Mouse (Mus musculus): ENCODE measurements around the gene Shisa4.

Shisa4 gene

DNA sequence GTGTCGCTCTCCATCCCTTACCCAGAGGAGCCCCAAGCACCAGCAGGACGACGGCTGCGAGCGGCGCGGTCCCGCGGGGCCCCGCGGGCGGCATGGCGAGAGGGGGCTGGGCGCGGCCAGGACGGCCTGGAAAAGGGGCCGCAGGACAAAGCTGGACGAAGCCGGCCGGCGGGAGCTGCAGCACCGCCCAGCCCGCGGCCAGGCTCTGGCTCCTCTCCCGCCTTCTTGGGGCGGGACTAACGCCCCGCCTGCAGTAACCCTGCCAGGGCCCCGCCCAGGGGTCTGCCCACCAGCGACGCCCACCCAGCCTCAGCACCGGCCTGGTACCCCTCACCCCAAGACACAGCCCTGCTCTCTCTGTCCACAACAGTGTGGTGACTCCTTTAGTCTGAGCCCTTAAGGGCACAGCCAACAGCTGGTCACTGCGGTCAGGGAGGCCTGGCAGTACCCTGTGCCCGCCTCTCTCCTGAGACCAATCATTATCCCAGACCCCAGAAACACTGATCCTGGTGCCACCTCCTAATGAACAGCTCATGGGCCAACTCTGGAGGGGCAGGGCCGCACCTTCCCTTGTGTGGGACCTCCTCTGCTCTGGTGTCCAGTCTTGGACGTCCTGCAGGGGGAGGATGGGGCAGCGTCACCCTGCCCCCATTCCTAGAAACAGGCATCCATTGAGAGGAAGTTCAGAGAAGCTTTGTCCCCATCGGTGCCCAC is at the start of gene Shisa4:
Gene Shisa4 (minus strand): TSS at position 370 of the 714 bp plus-strand sequence.
- POLR2A ChIA-PET, result interaction anchor here (0.6 to 2.6 kb wide), 11 partner anchors 9 to 597 kb away, joined by 3 to 9 read pairs (median 4); partner anchors contain the start of gene Timm17a (in 1 of the 4)
- CTCF ChIA-PET, result interaction anchor here in 2 of 4 experiments (0.6 to 1.3 kb wide), 5 partner anchors 20 to 306 kb away, joined by 3 read pairs; partner anchors contain the start of gene Ptpn7 (in 1 of the 2)

DNA sequence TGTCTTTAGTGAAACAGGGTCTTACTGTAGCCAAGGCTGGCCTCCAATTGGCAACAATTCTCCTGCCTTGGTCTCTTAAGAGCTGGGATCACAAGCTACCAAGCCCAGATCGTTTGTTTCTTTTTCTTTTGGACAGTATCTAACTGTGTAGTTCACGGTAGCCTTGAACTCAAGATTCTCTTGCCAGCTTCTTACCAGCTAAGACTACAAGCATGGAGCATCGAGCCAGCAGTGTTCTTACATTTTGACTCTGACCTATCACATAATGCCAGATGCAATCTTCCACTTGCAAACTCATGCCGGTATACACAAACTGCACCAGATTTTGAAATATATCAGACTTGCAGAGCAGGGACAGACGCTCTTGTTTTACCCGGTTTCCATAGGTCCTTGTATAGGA is 47.7 kb upstream of the Shisa4 start:
- CTCF ChIA-PET, result interaction anchor here in 1 of 4 experiments (0.6 kb wide), 1 partner anchor 293 kb away, joined by 5 read pairs; no protein-coding TSS in a partner anchor

DNA sequence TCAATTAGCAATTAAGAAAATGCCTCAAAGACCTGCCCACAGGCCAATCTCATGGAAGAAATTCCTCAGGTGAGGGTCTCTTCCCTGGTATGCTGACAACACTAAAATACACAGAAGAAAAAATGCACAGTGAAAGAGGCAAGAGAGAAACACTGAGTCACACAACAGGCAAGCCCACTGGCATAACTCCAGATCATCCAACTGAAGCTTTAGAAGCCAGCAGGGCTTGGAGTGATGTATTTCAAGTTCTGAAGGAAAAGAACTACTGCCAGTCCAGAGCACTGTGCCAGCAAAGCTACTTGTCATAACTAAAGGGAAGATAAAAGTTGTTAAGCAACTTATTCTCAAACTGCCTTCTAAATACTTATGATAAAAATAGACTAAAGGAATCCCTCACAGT is 39.0 kb upstream of the Shisa4 start:
- CTCF ChIA-PET, result no interaction called here
- POLR2A ChIA-PET, result interaction anchor here in 1 of 4 experiments (0.7 kb wide), 1 partner anchor 15 kb away, joined by 3 read pairs; no protein-coding TSS in a partner anchor

More for the DNA sequence above, 47.7 kb upstream of the Shisa4 start:
- POLR2A ChIA-PET, result interaction anchor here in 2 of 4 experiments (0.7 to 1.0 kb wide), 3 partner anchors 9 to 45 kb away, joined by 3 read pairs; no protein-coding TSS in a partner anchor

- CTCF ChIA-PET, result no interaction called here
- POLR2A ChIA-PET, result interaction anchor here in 1 of 4 experiments (1.6 kb wide), 1 partner anchor 19 kb away, joined by 4 read pairs; no protein-coding TSS in a partner anchor
These were observed 37.1 kb upstream of the Shisa4 start for GRCm38 (mm10) chr1:135412130-135412529.

DNA sequence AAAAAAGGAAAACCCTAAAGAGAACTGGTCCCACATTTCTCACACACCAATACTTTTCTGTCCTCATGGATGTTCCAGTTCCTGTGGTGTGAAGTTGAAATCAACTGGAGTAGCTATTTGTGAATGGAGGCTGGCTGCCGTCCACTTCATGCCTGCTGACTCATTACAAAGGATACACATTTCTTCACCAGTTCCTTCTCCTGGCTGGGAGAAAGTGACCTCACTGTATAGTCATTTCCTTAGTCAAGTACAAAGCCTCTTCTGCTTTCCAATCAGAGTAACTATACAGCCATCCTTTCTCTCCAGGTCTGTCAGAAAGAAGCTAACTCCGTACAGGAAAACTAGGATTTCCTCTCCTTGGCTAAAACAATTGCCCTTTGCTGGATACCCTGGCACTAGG is 35.9 kb upstream of the Shisa4 start:
- CTCF ChIA-PET, result interaction anchor here in 1 of 4 experiments (0.6 to 1.4 kb wide), 2 partner anchors 259 to 423 kb away, joined by 3 to 6 read pairs; no protein-coding TSS in a partner anchor
- POLR2A ChIA-PET, result interaction anchor here in 1 of 4 experiments (0.5 to 1.6 kb wide), 5 partner anchors 12 to 710 kb away, joined by 3 to 4 read pairs (median 3); no protein-coding TSS in a partner anchor

- ChIA-PET POLR2A (interaction anchor here in 3 of 4 experiments (0.8 to 1.0 kb wide), 5 partner anchors 9 to 335 kb away, joined by 3 to 6 read pairs (median 3); no protein-coding TSS in a partner anchor), CTCF (interaction anchor here in 3 of 4 experiments (0.6 to 1.4 kb wide), 6 partner anchors 8 to 296 kb away, joined by 3 read pairs; no protein-coding TSS in a partner anchor)
These were observed 33.9 kb upstream of the Shisa4 start for GRCm38 (mm10) chr1:135408973-135409372.

- ChIA-PET CTCF (interaction anchor here in 1 of 4 experiments (1.4 kb wide), 1 partner anchor 265 kb away, joined by 3 read pairs; no protein-coding TSS in a partner anchor), POLR2A (interaction anchor here in 3 of 4 experiments (0.5 to 3.3 kb wide), 9 partner anchors 10 to 247 kb away, joined by 3 to 13 read pairs (median 4); partner anchors contain the start of gene Elf3 (in 1 of the 3))
These were observed 30.3 kb upstream of the Shisa4 start for GRCm38 (mm10) chr1:135405356-135405755.

DNA sequence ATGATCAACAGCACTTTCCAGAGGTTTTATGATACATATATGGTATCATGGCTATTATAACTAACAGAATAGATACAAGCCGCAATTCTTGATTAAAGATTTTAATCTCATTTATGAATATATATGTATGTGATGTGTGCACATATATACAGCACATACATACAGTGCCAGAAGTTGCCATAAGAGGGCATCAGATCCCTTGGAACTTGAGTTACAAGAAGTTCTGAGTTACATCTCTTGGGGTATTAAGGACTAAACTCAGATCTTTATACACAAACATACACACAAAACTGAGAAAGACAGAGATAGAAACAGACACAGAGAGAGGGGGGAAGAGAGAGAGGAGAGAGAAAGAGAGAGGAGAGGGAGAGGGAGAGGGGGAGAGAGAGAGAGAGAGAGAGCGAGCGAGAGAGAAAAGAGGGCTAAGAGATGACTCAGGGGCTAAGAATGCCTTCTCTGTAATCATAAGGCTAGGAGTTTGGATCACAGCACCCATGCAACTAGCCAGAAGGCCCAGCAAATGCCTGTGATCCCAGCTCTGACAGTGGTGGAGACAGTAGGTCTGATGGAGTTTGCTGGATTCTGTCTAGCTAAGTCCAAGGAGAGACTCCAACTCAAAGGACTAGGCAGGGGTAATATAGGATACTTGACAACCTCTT is 26.5 kb upstream of the Shisa4 start:
- CTCF ChIA-PET, result interaction anchor here in 1 of 4 experiments (0.7 kb wide), 1 partner anchor 139 kb away, joined by 3 read pairs; no protein-coding TSS in a partner anchor
- POLR2A ChIA-PET, result interaction anchor here in 1 of 4 experiments (1.3 to 2.5 kb wide), 2 partner anchors 13 to 143 kb away, joined by 3 to 8 read pairs; partner anchors contain the start of gene Elf3

GRCm38 (mm10) chr1:135399466-135399865 is 24.4 kb upstream of the Shisa4 start:
- ChIA-PET POLR2A (interaction anchor here in 1 of 4 experiments (1.7 kb wide), 1 partner anchor 8 kb away, joined by 3 read pairs; no protein-coding TSS in a partner anchor), CTCF (interaction anchor here in 1 of 4 experiments (0.5 to 0.9 kb wide), 3 partner anchors 19 to 141 kb away, joined by 3 to 5 read pairs (median 3); no protein-coding TSS in a partner anchor)

- ChIA-PET POLR2A (interaction anchor here in 1 of 4 experiments (2.8 kb wide), 1 partner anchor 9 kb away, joined by 8 read pairs; no protein-coding TSS in a partner anchor), CTCF (no interaction called here)
These were observed 10.1 kb upstream of the Shisa4 start for GRCm38 (mm10) chr1:135385161-135385560.

GRCm38 (mm10) chr1:135384171-135384570 is 9.1 kb upstream of the Shisa4 start:
- ChIA-PET CTCF (interaction anchor here in 1 of 4 experiments (0.9 to 3.0 kb wide), 2 partner anchors 160 to 212 kb away, joined by 3 to 25 read pairs; no protein-coding TSS in a partner anchor), POLR2A (interaction anchor here in 2 of 4 experiments (0.9 to 2.8 kb wide), 3 partner anchors 9 to 10 kb away, joined by 3 to 8 read pairs (median 4); partner anchors contain the start of gene Shisa4 (in 1 of the 2))

GRCm38 (mm10) chr1:135381560-135381959 is 6.5 kb upstream of the Shisa4 start:
- ChIA-PET CTCF (interaction anchor here in 2 of 4 experiments (0.7 to 3.0 kb wide), 10 partner anchors 9 to 317 kb away, joined by 3 to 25 read pairs (median 4); partner anchors contain the start of gene Rnpep (in 1 of the 2)), POLR2A (interaction anchor here in 3 of 4 experiments (0.5 to 1.5 kb wide), 5 partner anchors 13 to 441 kb away, joined by 3 to 4 read pairs (median 3); partner anchors contain the start of gene Elf3 (in 1 of the 3))

DNA sequence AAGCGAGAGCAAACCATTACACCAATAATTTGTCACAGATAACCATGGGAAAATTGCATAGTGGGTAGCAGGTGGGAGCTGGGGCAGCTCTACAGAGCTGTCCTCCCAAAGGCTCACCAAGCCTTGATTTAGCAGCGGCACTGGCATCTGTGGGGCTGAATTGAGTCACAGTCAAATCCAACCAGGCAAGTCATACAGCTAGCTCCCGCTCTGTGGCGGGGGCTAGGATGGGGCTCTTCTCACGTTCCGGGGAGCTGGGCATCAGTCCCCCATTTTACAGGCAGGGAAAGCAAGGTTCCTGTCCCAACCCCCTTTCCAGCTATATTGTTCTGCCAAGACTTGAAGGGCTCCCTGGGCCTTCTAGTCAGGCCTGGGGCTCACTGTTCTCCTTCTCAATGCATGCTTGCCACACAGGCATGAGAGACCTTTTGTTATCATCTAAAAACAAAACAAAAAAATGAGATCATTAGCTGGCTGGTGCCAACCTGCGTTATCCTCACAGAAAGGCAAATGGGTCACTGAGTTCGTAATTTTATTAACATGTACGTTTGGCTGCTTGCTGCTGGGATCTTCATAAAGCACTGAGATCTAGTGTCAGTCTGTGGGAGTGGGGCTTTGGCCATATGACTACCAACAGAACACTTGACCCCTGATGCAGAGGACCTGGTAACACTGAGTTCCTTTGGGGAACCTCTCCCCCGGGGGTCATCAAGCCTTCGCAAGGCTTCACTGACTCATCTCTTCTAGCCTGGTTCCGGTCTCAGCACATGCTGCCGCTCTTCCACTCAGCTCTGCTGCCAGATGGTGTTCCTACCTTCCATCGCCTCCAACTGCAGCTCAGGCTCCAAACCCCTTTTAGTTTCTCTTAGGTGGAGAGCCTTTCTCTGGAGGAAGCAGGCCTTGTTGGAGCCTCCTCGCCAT is 5.3 kb upstream of the Shisa4 start:
- CTCF ChIA-PET, result interaction anchor here (0.5 to 2.3 kb wide), 21 partner anchors 8 to 1387 kb away, joined by 3 to 9 read pairs (median 4); no protein-coding TSS in a partner anchor
- POLR2A ChIA-PET, result interaction anchor here (0.6 to 2.2 kb wide), 18 partner anchors 9 to 361 kb away, joined by 3 to 4 read pairs (median 3); partner anchors contain the start of genes Elf3 (in 1 of the 4) and Lmod1 (in 1 of the 4)

DNA sequence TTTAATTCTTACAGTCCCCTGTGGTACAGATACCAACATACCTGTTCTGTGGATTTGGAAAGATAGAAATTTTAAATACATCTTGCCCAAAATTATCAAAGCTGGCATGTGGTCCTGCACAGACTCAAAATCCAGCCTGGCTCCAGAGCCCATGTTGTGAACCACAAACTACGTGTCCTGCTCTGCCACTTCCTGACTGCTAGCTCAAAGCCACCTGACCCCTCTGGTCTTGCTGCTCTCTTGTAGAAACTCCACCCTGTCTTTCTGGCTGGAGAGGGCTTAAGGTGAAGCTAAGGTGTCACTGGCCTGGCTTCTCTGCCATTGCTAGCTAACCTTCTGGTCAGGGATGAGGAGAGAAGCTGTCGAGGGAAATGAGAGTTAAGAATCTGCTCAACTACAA is 4.0 kb upstream of the Shisa4 start:
- POLR2A ChIA-PET, result interaction anchor here in 3 of 4 experiments (0.9 to 2.2 kb wide), 4 partner anchors 10 to 207 kb away, joined by 3 to 4 read pairs (median 4); no protein-coding TSS in a partner anchor
- CTCF ChIA-PET, result interaction anchor here (0.6 to 2.3 kb wide), 6 partner anchors 122 to 392 kb away, joined by 3 to 6 read pairs (median 3); no protein-coding TSS in a partner anchor

- ChIA-PET POLR2A (interaction anchor here in 2 of 4 experiments (0.9 to 2.2 kb wide), 3 partner anchors 10 to 122 kb away, joined by 3 to 4 read pairs (median 3); no protein-coding TSS in a partner anchor), CTCF (interaction anchor here in 3 of 4 experiments (0.6 to 2.3 kb wide), 5 partner anchors 122 to 392 kb away, joined by 3 to 6 read pairs (median 3); no protein-coding TSS in a partner anchor)
These were observed 3.5 kb upstream of the Shisa4 start for GRCm38 (mm10) chr1:135378576-135378975.

- ChIA-PET POLR2A (interaction anchor here in 3 of 4 experiments (0.7 to 2.6 kb wide), 13 partner anchors 8 to 596 kb away, joined by 3 to 9 read pairs (median 4); partner anchors contain the start of gene Timm17a (in 1 of the 3)), CTCF (interaction anchor here in 2 of 4 experiments (0.7 to 1.6 kb wide), 6 partner anchors 20 to 307 kb away, joined by 3 to 5 read pairs (median 3); no protein-coding TSS in a partner anchor)
These were observed 716 bp downstream of the Shisa4 start for GRCm38 (mm10) chr1:135374175-135374867.

Data from embryonic stem cell, embryonic (primary cell).